Comparison of ENCODE assay signal across 20 mouse cellular contexts in the genomic region with DNA sequence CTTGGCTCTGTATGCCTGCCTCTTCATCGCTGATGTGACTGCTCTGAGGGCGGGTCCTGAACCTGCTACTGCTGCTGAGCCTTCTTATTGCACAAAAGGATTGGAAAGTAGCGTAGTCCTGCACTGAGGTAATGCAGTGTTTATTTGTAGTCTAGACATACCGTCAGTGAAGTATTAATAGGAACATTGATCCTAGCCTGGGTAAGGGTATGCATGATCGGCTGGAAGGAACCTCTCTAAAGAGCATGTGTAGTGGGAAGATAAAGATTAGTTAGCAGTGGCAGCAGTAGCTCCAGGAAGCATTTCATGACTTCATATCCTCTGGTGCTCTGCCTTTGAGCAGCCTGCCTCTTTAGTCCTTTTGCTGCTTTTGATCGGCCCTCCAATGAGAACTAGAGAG. TPM values are rescaled to one million over a fixed set of nuclear protein-coding genes. Genes with fewer than 3 reads are reported as not detected.
DNase-seq lines count a peak whose midpoint lies in the region; ATAC-seq and TF ChIP-seq lines count a peak whose summit lies in the region.
"Had no signal": no experiment of that assay in that cellular context is flagged by ENCODE, and none has a peak within 500 bp of the region (broad histone marks: within the 10 kb centered on the region; RNA-seq: fewer than 3 reads in every experiment).

No protein-coding gene starts in this region.

- H3K27ac ChIP-seq in hindbrain, postnatal 0 days: peak overlapping the region; percentile 5; the same call in 1 of the 2 replicates
- H3K27ac ChIP-seq in hindbrain, embryonic 11.5 days (ENCODE audit: low read depth, low read length): no peak overlapping the region
- H3K27ac ChIP-seq in ES-Bruce4 (ENCODE audit: insufficient read depth, low read length): no peak overlapping the region
- no peak overlapping the region for H3K27ac ChIP-seq in intestine, postnatal 0 days (ENCODE audit: low read depth, low read length)
- H3K27ac ChIP-seq: embryonic facial prominence, embryonic 15.5 days; forebrain, embryonic 13.5 days; heart, embryonic 10.5 days; hindbrain, embryonic 13.5 days; left cerebral cortex, adult 2 months; limb, embryonic 13.5 days had no signal

- WGBS in hindbrain, postnatal 0 days: 47% methylated on average over 6 of the region's 6 CpGs
- WGBS in hindbrain, embryonic 11.5 days: 64% methylated on average over 6 of the region's 6 CpGs
- 44% methylated on average over 6 of the region's 6 CpGs for WGBS in intestine, postnatal 0 days

- no peak for ATAC-seq in hindbrain, postnatal 0 days
- no peak for ATAC-seq in hindbrain, embryonic 11.5 days (ENCODE audit: low FRiP score)
- no peak for ATAC-seq in intestine, postnatal 0 days
- ATAC-seq: forebrain, embryonic 13.5 days; liver, postnatal 0 days had no signal

- no peak overlapping the region for H3K4me3 ChIP-seq in hindbrain, postnatal 0 days (ENCODE audit: low read length)
- H3K4me3 ChIP-seq in hindbrain, embryonic 11.5 days (ENCODE audit: low read depth, low read length): no peak overlapping the region
- peak overlapping the region; percentile 34 for H3K4me3 ChIP-seq in ES-Bruce4 (ENCODE audit: low read depth, low read length)
- H3K4me3 ChIP-seq in intestine, postnatal 0 days (ENCODE audit: low read depth, low read length): no peak overlapping the region
- H3K4me3 ChIP-seq: embryonic facial prominence, embryonic 15.5 days; forebrain, embryonic 13.5 days; hindbrain, embryonic 13.5 days; left cerebral cortex, adult 2 months; limb, embryonic 13.5 days had no signal

- no peaks in the 10 kb centered on the region for H3K27me3 ChIP-seq in hindbrain, postnatal 0 days (ENCODE audit: insufficient read depth, low read length)
- H3K27me3 ChIP-seq in hindbrain, embryonic 11.5 days (ENCODE audit: control insufficient read depth, insufficient read depth, low read length): no peaks in the 10 kb centered on the region
- no peaks in the 10 kb centered on the region for H3K27me3 ChIP-seq in ES-Bruce4 (ENCODE audit: control insufficient read depth, insufficient read depth, low read length, poor library complexity, severe bottlenecking)
- no peaks in the 10 kb centered on the region for H3K27me3 ChIP-seq in intestine, postnatal 0 days (replicated peaks; ENCODE audit: control insufficient read depth, insufficient read depth, low read length)
- H3K27me3 ChIP-seq: hindbrain, embryonic 13.5 days had no signal

- intact Hi-C loops in gastrocnemius, postnatal 14 days (cut with DNase I; ENCODE audit: low total_unique reads): no loop called here

- no peaks in the 10 kb centered on the region for H3K9me3 ChIP-seq in hindbrain, postnatal 0 days (ENCODE audit: low read length)
- no peaks in the 10 kb centered on the region for H3K9me3 ChIP-seq in hindbrain, embryonic 11.5 days (ENCODE audit: control insufficient read depth, low read length)
- H3K9me3 ChIP-seq in ES-Bruce4 (replicated peaks; ENCODE audit: control insufficient read depth, insufficient read depth, low read length, poor library complexity, severe bottlenecking): no peaks in the 10 kb centered on the region
- H3K9me3 ChIP-seq in intestine, postnatal 0 days (ENCODE audit: control insufficient read depth): no peaks in the 10 kb centered on the region
- H3K9me3 ChIP-seq: embryonic facial prominence, embryonic 15.5 days; forebrain, embryonic 13.5 days; heart, embryonic 10.5 days; hindbrain, embryonic 13.5 days; limb, embryonic 13.5 days had no signal

- TF ChIP-seq CTCF in hindbrain, postnatal 0 days (IDR thresholded peaks at IDR 0.05; ENCODE audit: low read depth): no peak
- TF ChIP-seq CTCF in ES-Bruce4 (IDR thresholded peaks at IDR 0.05; ENCODE audit: low read depth, low read length): no peak
- no peak for TF ChIP-seq CTCF in intestine, postnatal 0 days (IDR thresholded peaks at IDR 0.05; ENCODE audit: low read depth)

- H3K9ac ChIP-seq in hindbrain, postnatal 0 days (replicated peaks; ENCODE audit: low read length): no peak overlapping the region
- H3K9ac ChIP-seq in hindbrain, embryonic 11.5 days (ENCODE audit: low read depth, low read length): no peak overlapping the region
- no peak overlapping the region for H3K9ac ChIP-seq in ES-Bruce4 (ENCODE audit: low read depth, poor library complexity, severe bottlenecking)
- H3K9ac ChIP-seq in intestine, postnatal 0 days (ENCODE audit: low read depth, low read length): no peak overlapping the region
- H3K9ac ChIP-seq: embryonic facial prominence, embryonic 15.5 days; forebrain, embryonic 13.5 days; hindbrain, embryonic 13.5 days; limb, embryonic 13.5 days; liver, postnatal 0 days had no signal

- H3K4me2 ChIP-seq in hindbrain, postnatal 0 days (ENCODE audit: low read depth, low read length): no peak overlapping the region
- H3K4me2 ChIP-seq in hindbrain, embryonic 11.5 days (replicated peaks; ENCODE audit: low read depth, low read length): no peak overlapping the region
- H3K4me2 ChIP-seq in intestine, postnatal 0 days (replicated peaks; ENCODE audit: low read depth): peak overlapping the region; percentile 33
- H3K4me2 ChIP-seq: embryonic facial prominence, embryonic 15.5 days; forebrain, embryonic 13.5 days; hindbrain, embryonic 13.5 days; limb, embryonic 13.5 days had no signal

- no peaks in the 10 kb centered on the region for H3K4me1 ChIP-seq in hindbrain, postnatal 0 days (ENCODE audit: insufficient read depth, low read length)
- no peaks in the 10 kb centered on the region; the same call in 1 of the 2 replicates for H3K4me1 ChIP-seq in hindbrain, embryonic 11.5 days (replicated peaks; ENCODE audit: control insufficient read depth, insufficient read depth, low read length)
- peaks cover under 1% of the 10 kb centered on the region for H3K4me1 ChIP-seq in ES-Bruce4 (ENCODE audit: control insufficient read depth, insufficient read depth, low read length)
- no peaks in the 10 kb centered on the region for H3K4me1 ChIP-seq in intestine, postnatal 0 days (replicated peaks; ENCODE audit: control insufficient read depth, insufficient read depth, low read length)
- H3K4me1 ChIP-seq: embryonic facial prominence, embryonic 15.5 days; limb, embryonic 13.5 days had no signal

- no peak for TF ChIP-seq POLR2A in ES-Bruce4 (IDR thresholded peaks at IDR 0.05; ENCODE audit: insufficient read depth, low read length)

- no peak for DNase-seq in hindbrain, postnatal 0 days (ENCODE audit: low spot score)
- no peak for DNase-seq in hindbrain, embryonic 11.5 days (ENCODE audit: low spot score)
- peak; percentile 48 for DNase-seq in A20 (ENCODE audit: low read depth, low spot score)
- DNase-seq in gastrocnemius, postnatal 14 days: no peak
- no peak for DNase-seq in right cerebral cortex, adult 18-20 months
- DNase-seq: adrenal gland, adult 8-10 months; cerebellum, adult 2 months; liver, postnatal 0 days; midbrain, embryonic 14.5 days had no signal

- no peak for TF ChIP-seq EP300 in ES-Bruce4 (IDR thresholded peaks at IDR 0.05; ENCODE audit: insufficient read depth, low read depth, low read length)

- H3K36me3 ChIP-seq in hindbrain, postnatal 0 days (ENCODE audit: insufficient read depth, low read length): no peaks in the 10 kb centered on the region
- H3K36me3 ChIP-seq in hindbrain, embryonic 11.5 days (ENCODE audit: control insufficient read depth, insufficient read depth, low read length): no peaks in the 10 kb centered on the region
- no peaks in the 10 kb centered on the region for H3K36me3 ChIP-seq in ES-Bruce4 (ENCODE audit: control insufficient read depth, insufficient read depth, low read length, poor library complexity, severe bottlenecking)
- no peaks in the 10 kb centered on the region for H3K36me3 ChIP-seq in intestine, postnatal 0 days (ENCODE audit: control insufficient read depth, insufficient read depth)
- H3K36me3 ChIP-seq: embryonic facial prominence, embryonic 15.5 days; heart, embryonic 10.5 days; hindbrain, embryonic 13.5 days; limb, embryonic 13.5 days had no signal

RNA-seq across cellular contexts. Expression of gene Gm1043, which starts 43.5 kb away (rescaled TPM):
- 17.4 and 20.0 TPM in 2 replicates for total RNA-seq in hindbrain, postnatal 0 days (2014; rRNA removed)
- polyA plus RNA-seq in hindbrain, postnatal 0 days (2015; fragmentation: Nextera tagmentation; extraction: Ambion mirVana): 1.5 and 1.7 TPM in 2 replicates
- 0.09 and 0.14 TPM in 2 replicates for polyA plus RNA-seq in hindbrain, embryonic 11.5 days (2014; fragmentation: Nextera tagmentation; extraction: Ambion mirVana)
- polyA plus RNA-seq in ES-Bruce4 (2011; ENCODE audit: insufficient read depth, insufficient read length, low read depth, missing spikeins): not detected in 2 replicates
- polyA plus RNA-seq in intestine, postnatal 0 days (2015; fragmentation: Nextera tagmentation; extraction: Ambion mirVana): 0.03 TPM in 1 of 2 replicates, not detected in the other
- not detected for total RNA-seq in gastrocnemius, postnatal 14 days (2021)
- total RNA-seq: ES-E14; gastrocnemius, adult 18-20 months had no signal
- polyA plus RNA-seq: heart, embryonic 10.5 days; kidney, embryonic 16.5 days; liver, postnatal 0 days had no signal

RNA-seq across cellular contexts. Expression of gene Wfs1, which starts 52.6 kb away (rescaled TPM):
- 9.8 and 14.0 TPM in 2 replicates for total RNA-seq in hindbrain, postnatal 0 days (2014; rRNA removed)
- polyA plus RNA-seq in hindbrain, postnatal 0 days (2015; fragmentation: Nextera tagmentation; extraction: Ambion mirVana): 8.7 and 9.2 TPM in 2 replicates
- 6.0 and 7.0 TPM in 2 replicates for polyA plus RNA-seq in hindbrain, embryonic 11.5 days (2014; fragmentation: Nextera tagmentation; extraction: Ambion mirVana)
- 10.1 and 11.3 TPM in 2 replicates for polyA plus RNA-seq in ES-Bruce4 (2011; ENCODE audit: insufficient read depth, insufficient read length, low read depth, missing spikeins)
- 12.8 and 15.6 TPM in 2 replicates for polyA plus RNA-seq in intestine, postnatal 0 days (2015; fragmentation: Nextera tagmentation; extraction: Ambion mirVana)
- 10 to 100 TPM; 36.3 to 45.9 TPM for total RNA-seq in gastrocnemius, postnatal 14 days (2021)
